Mouse (Mus musculus): ENCODE measurements around the gene Pes1.

DNA sequence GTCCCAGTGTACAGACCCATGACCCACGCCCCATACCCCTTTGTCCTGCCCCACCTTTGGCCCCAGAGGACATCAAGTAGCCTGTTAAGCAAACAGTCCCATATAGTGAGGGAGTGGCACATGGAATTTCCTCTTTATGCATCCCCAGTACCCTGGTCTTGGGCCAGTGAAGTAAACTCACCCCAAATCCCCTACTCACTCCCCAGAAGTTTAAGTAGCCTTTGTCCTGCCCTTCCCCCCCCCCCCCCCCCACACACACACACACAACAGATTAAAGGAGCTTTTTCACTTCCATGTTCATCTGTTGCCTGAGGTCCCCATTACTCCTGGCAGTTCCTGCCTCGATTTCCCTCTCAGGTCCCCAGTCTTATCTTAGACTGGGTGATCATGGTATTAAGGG is 59.5 kb downstream of the Pes1 start:
- TF ChIP-seq CTCF (IDR thresholded peaks at IDR 0.05; ENCODE audit: borderline replicate concordance, control insufficient read depth, extremely low read depth, insufficient read depth, low read length, poor library complexity) (no peak), POLR2A (IDR thresholded peaks at IDR 0.05; ENCODE audit: control insufficient read depth, extremely low read depth, insufficient read depth, low read length, poor library complexity) (no peak)
